Mouse (Mus musculus) Patski (cell line): Measurements from ENCODE around the gene Stat5a. TPM values are rescaled to one million over a fixed set of nuclear protein-coding genes. Genes with fewer than 3 reads are reported as not detected.
A peak's percentile ranks its signal among the peaks of the same experiment; 100 is the strongest.

Experiments used
- ATAC-seq: fragments of 100-300 bp; one replicate; pipeline ENCODE4 v1.8.0; 2021
- CTCF ChIA-PET: fragments of 350-600 bp; sonication (Branson Sonifier 250); formaldehyde crosslinking; loops from one replicate; lab custom pipeline; 2022; ENCODE audit warnings: inconsistent platforms; lab: Charles Lee
- POLR2A ChIA-PET: fragments of 350-600 bp; sonication (Branson Sonifier 250); formaldehyde crosslinking; loops from one replicate; lab custom pipeline; 2022; ENCODE audit warnings: antibody characterized with exemption, inconsistent platforms; lab: Charles Lee
- DNase-seq: peaks from one replicate; pipeline ENCODE4 v3.0.0-alpha.2; 2011; ENCODE audit warnings: low read depth, low spot score
- H3K27me3 ChIP-seq: fragments of 371-371 bp; one replicate; pipeline ENCODE4 v1.5.1; 2021
- CTCF ChIP-seq: fragments of 100-300 bp; IDR thresholded peaks from one replicate; pipeline ENCODE4 v1.5.1; 2021
- in situ Hi-C: fragments of 300-500 bp; cut with MboI; formaldehyde crosslinking; loops from 3 replicates; pipeline ENCODE4 v1.11.1; 2018; ENCODE audit warnings: low pct_unique_long_range_greater_than_20kb, mixed read lengths
- polyA plus RNA-seq: library from polyadenylated mRNA; unstranded; gene quantifications from one replicate; pipeline ENCODE4 v1.2.3, GENCODE M21; 2021

The Stat5a gene
- polyA plus RNA-seq, 1 experiment from 2014 or later: 14.4 TPM

DNA sequence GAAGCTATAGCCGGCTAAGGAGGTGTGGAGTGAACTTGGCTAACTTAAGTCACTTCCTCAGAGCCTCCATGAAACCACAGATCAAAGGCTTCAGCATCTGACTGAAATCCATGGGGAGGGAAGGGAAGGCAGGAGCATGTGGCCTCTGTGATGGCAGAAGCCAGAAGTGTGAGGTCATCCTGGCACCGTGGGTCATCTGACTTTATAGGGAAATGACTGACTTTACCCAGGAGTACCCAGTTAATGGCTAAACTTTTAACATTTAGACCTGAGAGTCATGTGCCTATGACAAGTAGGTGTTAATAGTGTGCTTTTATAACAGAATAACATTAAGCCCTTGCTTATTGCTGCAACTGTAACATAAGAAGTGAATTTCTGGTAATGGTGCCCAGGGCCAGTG lies 49.0 kb downstream of the Stat5a start:
- no peak for ATAC-seq
- ChIA-PET POLR2A (interaction anchor here (1.3 kb wide), 1 partner anchor 24 kb away, joined by 3 read pairs; no protein-coding TSS in a partner anchor), CTCF (interaction anchor here (0.8 to 1.5 kb wide), 3 partner anchors 10 to 49 kb away, joined by 3 to 6 read pairs (median 3); no protein-coding TSS in a partner anchor)
- H3K27me3 ChIP-seq: no peaks in the 10 kb centered on the region
- in situ Hi-C loops: no loop called here
- peak; percentile 31 for DNase-seq
- no peak for TF ChIP-seq CTCF

DNA sequence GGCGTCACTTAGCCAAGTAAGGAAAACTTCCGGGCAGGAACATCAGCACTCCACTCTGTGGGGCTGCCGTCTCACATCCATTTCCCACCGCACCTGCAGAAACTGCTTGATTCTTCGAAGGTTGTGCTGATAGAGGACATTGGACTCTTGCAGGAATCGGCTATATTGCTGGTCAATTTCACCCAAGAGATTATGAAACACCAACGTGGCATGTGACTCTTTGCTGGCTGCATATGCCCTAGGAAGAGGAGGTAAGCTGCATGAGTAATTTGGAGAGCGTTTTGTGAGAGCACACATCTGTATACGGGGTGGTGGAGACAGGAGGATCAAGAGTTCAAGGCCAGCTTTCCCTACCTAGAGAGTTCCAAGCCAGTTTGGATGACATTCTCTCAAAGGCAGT lies 49.4 kb downstream of the Stat5a start:
- DNase-seq: no peak
- TF ChIP-seq CTCF: no peak
- ChIA-PET CTCF (interaction anchor here (0.8 to 1.5 kb wide), 3 partner anchors 12 to 49 kb away, joined by 3 to 6 read pairs (median 3); no protein-coding TSS in a partner anchor), POLR2A (interaction anchor here (1.1 to 1.3 kb wide), 2 partner anchors 23 to 49 kb away, joined by 3 read pairs; no protein-coding TSS in a partner anchor)
- no peak for ATAC-seq
- H3K27me3 ChIP-seq: no peaks in the 10 kb centered on the region
- in situ Hi-C loops: no loop called here

GRCm38 (mm10) chr11:100912401-100913155 lies 53.4 kb downstream of the Stat5a start:
- POLR2A ChIA-PET: no interaction called here
- H3K27me3 ChIP-seq: no peaks in the 10 kb centered on the region
- in situ Hi-C loops: no loop called here
- CTCF ChIA-PET: no interaction called here
- TF ChIP-seq CTCF: no peak
- ATAC-seq (no peak), DNase-seq (no peak)

- CTCF ChIA-PET: interaction anchor here (0.7 kb wide), 1 partner anchor 9 kb away, joined by 3 read pairs; no protein-coding TSS in a partner anchor
- POLR2A ChIA-PET: interaction anchor here (1.4 kb wide), 1 partner anchor 13 kb away, joined by 8 read pairs; no protein-coding TSS in a partner anchor
- DNase-seq (no peak), ATAC-seq (no peak)
- H3K27me3 ChIP-seq: no peaks in the 10 kb centered on the region
- no peak for TF ChIP-seq CTCF
- in situ Hi-C loops: no loop called here
Observed at GRCm38 (mm10) chr11:100914415-100914814, 55.3 kb downstream of the Stat5a start.

GRCm38 (mm10) chr11:100915063-100915462 lies 55.9 kb downstream of the Stat5a start:
- CTCF ChIA-PET: interaction anchor here (0.7 to 2.9 kb wide), 3 partner anchors 9 to 11 kb away, joined by 3 to 9 read pairs (median 3); no protein-coding TSS in a partner anchor
- no peak for TF ChIP-seq CTCF
- POLR2A ChIA-PET: interaction anchor here (1.4 kb wide), 1 partner anchor 13 kb away, joined by 8 read pairs; no protein-coding TSS in a partner anchor

DNA sequence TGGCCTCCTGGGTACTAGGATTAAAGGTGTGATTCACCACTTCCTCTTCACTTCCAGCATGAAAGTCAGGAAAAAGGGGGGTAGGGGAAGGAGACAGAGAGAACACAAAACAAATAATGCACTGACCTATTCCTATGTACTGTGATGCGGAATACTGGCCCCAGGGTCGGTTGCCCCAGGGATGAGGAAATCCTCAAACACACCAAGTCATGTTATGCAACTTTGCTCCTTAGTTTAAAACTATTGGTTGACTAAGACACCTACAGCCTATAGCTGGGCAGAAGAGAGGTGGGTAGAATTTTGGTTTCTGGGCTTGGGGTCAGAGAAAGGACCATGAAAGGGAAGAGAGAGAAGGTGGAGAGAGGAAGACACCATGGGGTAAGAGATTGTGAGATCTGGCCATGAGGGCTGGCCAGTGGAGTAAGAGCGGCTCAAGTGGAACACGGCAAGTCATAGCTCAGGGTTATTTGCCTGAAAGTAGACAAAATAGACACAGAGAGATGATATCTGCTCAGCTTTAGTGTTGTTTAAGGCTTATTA lies 57.4 kb downstream of the Stat5a start:
- no peaks in the 10 kb centered on the region for H3K27me3 ChIP-seq
- ChIA-PET CTCF (interaction anchor here (2.9 kb wide), 1 partner anchor 10 kb away, joined by 9 read pairs; no protein-coding TSS in a partner anchor), POLR2A (interaction anchor here (0.7 kb wide), 1 partner anchor 9 kb away, joined by 3 read pairs; no protein-coding TSS in a partner anchor)
- DNase-seq (no peak), ATAC-seq (no peak)
- in situ Hi-C loops: no loop called here
- no peak for TF ChIP-seq CTCF

More at GRCm38 (mm10) chr11:100915063-100915462, 55.9 kb downstream of the Stat5a start:
- DNase-seq: no peak
- ATAC-seq: no peak
- H3K27me3 ChIP-seq: no peaks in the 10 kb centered on the region
- in situ Hi-C loops: no loop called here

DNA sequence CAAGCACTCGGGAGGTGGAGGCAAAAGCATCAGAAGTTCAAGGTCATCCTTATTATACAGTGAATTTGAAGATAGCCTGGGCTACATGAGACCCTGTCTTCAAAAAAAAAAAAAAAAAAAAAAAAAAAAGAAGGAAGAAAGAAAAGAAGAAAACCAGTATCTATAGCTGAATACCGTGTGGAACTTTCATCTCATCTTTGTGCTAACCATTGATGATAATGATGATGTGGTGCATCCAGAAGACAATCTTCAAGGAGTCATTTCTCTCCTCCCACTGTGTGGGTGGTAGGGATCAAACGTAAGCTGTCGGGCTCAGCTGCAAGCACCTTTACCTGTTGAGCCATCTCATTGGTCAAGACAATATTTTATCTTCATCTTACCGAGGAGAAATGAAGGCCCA lies 58.9 kb downstream of the Stat5a start:
- no peaks in the 10 kb centered on the region for H3K27me3 ChIP-seq
- POLR2A ChIA-PET: no interaction called here
- CTCF ChIA-PET: interaction anchor here (0.7 to 2.9 kb wide), 3 partner anchors 8 to 128 kb away, joined by 3 to 9 read pairs (median 3); no protein-coding TSS in a partner anchor
- no peak for ATAC-seq
- in situ Hi-C loops: no loop called here
- no peak for DNase-seq
- TF ChIP-seq CTCF: no peak

- H3K27me3 ChIP-seq: no peaks in the 10 kb centered on the region
- in situ Hi-C loops: no loop called here
- ATAC-seq: no peak
- TF ChIP-seq CTCF: no peak
- ChIA-PET POLR2A (no interaction called here), CTCF (interaction anchor here (1.3 kb wide), 1 partner anchor 10 kb away, joined by 4 read pairs; no protein-coding TSS in a partner anchor)
- no peak for DNase-seq
Observed at GRCm38 (mm10) chr11:100920887-100921624, 61.9 kb downstream of the Stat5a start.

- in situ Hi-C loops: no loop called here
- ChIA-PET POLR2A (interaction anchor here (2.0 kb wide), 1 partner anchor 14 kb away, joined by 7 read pairs; the partner anchor contains the start of gene Stat3), CTCF (interaction anchor here (1.0 to 1.7 kb wide), 4 partner anchors 9 to 29 kb away, joined by 3 to 6 read pairs (median 4); no protein-coding TSS in a partner anchor)
- H3K27me3 ChIP-seq: no peaks in the 10 kb centered on the region
- ATAC-seq: no peak
- no peak for DNase-seq
- TF ChIP-seq CTCF: no peak
Observed at GRCm38 (mm10) chr11:100924386-100924919, 65.3 kb downstream of the Stat5a start.

DNA sequence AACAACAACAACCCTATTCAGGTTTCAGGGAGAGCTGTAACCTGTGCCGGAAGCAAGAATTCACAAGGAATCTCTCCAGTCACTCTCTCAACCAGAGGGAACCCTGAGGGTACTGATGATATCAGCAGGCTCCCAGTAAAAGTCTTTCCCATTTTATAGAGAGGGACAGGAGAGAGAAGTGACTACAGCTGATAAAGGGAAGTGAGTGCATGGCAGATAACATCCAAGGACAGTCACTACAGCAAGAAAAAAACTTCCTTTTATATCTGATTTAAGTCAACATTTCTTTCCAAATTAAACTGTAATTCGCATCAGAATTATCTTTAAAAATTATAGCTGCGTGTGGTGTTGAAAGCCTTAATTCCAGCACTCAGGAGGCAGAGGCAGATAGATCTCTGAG lies 68.2 kb downstream of the Stat5a start:
- DNase-seq: no peak
- ChIA-PET CTCF (interaction anchor here (1.1 to 2.5 kb wide), 4 partner anchors 8 to 18 kb away, joined by 3 to 9 read pairs (median 5); no protein-coding TSS in a partner anchor), POLR2A (interaction anchor here (0.6 to 1.8 kb wide), 2 partner anchors 13 to 73 kb away, joined by 4 to 8 read pairs; no protein-coding TSS in a partner anchor)
- in situ Hi-C loops: no loop called here
- TF ChIP-seq CTCF: no peak
- H3K27me3 ChIP-seq: no peaks in the 10 kb centered on the region
- no peak for ATAC-seq
